Mouse (Mus musculus) limb, embryonic 10.5 days (tissue): Measurements from ENCODE around the gene Wdr43. TPM values are rescaled to one million over a fixed set of nuclear protein-coding genes. Genes with fewer than 3 reads are reported as not detected.

Experiments
- DNase-seq: peaks from one replicate; pipeline ENCODE4 v3.0.0-alpha.2; 2017; ENCODE audit warnings: low spot score
- H3K27ac ChIP-seq: fragments of 300-500 bp; sonication (generic); 2 replicates; pipeline ENCODE4 v1.5.1; 2016; ENCODE audit warnings: mild to moderate bottlenecking
- H3K27me3 ChIP-seq: fragments of 300-500 bp; sonication (generic); 2 replicates; pipeline ENCODE4 v1.6.1; 2016; ENCODE audit warnings: low read depth, mild to moderate bottlenecking; ENCODE audit not compliant: poor library complexity, severe bottlenecking
- H3K36me3 ChIP-seq: fragments of 300-500 bp; sonication (generic); 2 replicates; pipeline ENCODE4 v1.6.1; 2016; ENCODE audit warnings: mild to moderate bottlenecking, moderate library complexity
- H3K4me1 ChIP-seq: fragments of 300-500 bp; sonication (generic); 2 replicates; pipeline ENCODE4 v1.6.1; 2016
- H3K4me3 ChIP-seq: fragments of 300-500 bp; sonication (generic); 2 replicates; pipeline ENCODE4 v1.5.1; 2016; ENCODE audit warnings: mild to moderate bottlenecking, moderate library complexity
- H3K9me3 ChIP-seq: fragments of 300-500 bp; sonication (generic); replicated peaks from 2 replicates; pipeline ENCODE4 v1.6.1; 2016; ENCODE audit warnings: mild to moderate bottlenecking
- WGBS: fragments of 180-500 bp; shearing (Covaris S2); methylation state at CpG from one replicate; pipeline ENCODE4 v1.1.7; 2016; 5-methylcytosine and 5-hydroxymethylcytosine counted together
- polyA plus RNA-seq: library from polyadenylated mRNA; unstranded; fragments of >200 nt; fragmentation: Nextera tagmentation; extraction: Ambion mirVana; gene quantifications from 2 replicates; pipeline ENCODE4 v1.2.1, GENCODE M21; 2016

Wdr43 gene
- polyA plus RNA-seq, 1 experiment from 2014 or later = 116 TPM

DNA sequence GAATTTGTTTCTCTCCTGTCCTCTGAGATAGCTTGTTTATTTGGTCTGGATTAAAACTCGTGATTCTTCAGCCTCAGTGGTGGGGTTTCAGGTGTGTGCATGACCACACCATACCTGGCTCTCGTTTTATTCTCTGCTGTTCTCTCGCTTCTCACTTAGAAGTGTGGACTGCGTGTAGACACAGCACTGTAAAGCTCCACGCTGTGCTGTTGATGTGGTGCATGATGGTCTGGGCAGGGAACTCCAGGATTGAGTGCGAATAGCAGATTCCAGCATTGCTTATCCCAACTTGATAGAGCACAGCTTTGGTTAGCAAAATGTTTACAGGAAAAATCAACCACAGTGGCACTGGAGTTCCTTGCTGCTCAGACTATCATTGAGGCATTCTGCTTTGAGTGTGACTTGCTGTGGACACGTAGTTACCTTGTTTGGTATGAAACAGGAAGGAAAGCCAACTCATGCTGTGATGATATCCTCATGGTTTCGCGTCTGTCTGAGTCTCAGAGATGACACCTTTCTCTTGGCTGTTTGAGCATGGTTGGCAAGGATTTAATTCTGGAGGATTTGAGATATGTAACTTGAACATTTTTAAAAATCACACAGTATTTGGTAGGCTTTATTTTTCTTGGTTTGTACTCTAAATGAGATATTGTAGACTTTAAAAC is 24.9 kb downstream of the Wdr43 start:
- no peaks in the 10 kb centered on the region for H3K9me3 ChIP-seq
- 95% methylated on average over 9 of the region's 9 CpGs for WGBS
- H3K27me3 ChIP-seq = no peaks in the 10 kb centered on the region
- H3K36me3 ChIP-seq = peaks cover 96% of the 10 kb centered on the region
- no peak overlapping the region for H3K27ac ChIP-seq
- no peak for DNase-seq
- no peaks in the 10 kb centered on the region for H3K4me1 ChIP-seq
- H3K4me3 ChIP-seq = no peak overlapping the region

DNA sequence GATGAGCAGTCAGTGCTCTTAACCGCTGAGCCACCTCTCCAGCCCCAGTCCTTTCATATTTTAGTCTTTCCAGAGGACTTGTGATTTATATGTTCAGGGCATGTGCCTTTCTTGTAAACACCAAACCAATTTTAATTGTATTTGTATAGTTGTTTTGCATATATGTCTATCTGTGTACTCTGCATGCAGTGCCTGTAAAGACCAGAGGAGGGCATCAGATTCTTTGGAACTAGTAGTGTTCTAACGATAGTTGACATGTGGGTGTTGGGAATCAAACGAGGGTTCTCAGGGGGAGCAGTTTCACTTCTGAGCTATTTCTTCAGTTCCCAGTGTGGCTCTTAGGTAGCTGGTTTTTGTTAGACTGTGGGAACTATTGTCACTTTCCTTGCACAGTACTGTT is 26.5 kb downstream of the Wdr43 start:
- no peaks in the 10 kb centered on the region for H3K9me3 ChIP-seq
- no peaks in the 10 kb centered on the region for H3K4me1 ChIP-seq
- no peaks in the 10 kb centered on the region for H3K27me3 ChIP-seq
- H3K4me3 ChIP-seq = no peak overlapping the region
- WGBS = 92% methylated on average over 3 of the region's 3 CpGs
- no peak overlapping the region for H3K27ac ChIP-seq
- peaks cover 96% of the 10 kb centered on the region for H3K36me3 ChIP-seq
- DNase-seq = no peak

DNA sequence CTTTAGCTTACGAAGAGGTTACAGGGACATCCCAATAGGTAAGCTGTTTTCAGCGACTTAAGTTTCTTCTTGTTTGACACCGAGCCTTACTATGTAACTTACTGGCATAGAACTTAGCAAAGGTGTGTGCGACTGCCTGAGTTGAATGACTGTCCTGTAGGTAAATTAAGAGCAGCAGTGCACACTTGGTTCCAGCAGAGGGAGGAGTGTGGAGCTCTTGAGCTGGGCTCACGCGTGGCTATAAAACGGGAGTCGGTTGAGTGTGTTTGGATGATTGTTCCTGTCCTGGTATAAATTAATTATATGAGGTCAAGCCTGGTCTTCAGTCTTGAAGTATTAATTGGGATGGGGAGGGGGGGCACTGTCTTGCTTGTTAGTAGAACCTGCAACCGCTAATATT is 34.3 kb downstream of the Wdr43 start:
- H3K36me3 ChIP-seq = peaks cover 94% of the 10 kb centered on the region
- 93% methylated on average over 9 of the region's 9 CpGs for WGBS
- H3K4me1 ChIP-seq = no peaks in the 10 kb centered on the region

DNA sequence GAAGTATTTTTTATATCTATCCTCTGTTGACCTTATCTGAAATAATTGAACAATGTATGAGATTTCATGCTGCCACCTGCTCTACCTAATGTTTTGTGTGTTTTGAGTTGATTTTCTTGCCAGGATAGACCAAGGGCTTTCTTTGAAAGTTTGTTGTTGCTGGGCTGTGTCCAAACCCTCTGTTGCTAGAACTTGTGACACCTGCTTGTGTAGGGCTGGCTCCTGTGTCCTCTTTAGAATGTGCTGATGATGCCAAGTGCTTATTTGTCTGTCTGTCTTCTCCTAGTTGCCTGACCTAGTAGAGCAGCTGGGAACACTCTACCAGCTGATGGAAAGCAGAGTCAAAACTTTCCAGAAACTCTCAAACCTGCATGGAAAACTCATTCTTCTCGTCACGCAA is 36.8 kb downstream of the Wdr43 start:
- Histone ChIP-seq H3K4me1 (no peaks in the 10 kb centered on the region), H3K4me3 (no peak overlapping the region), H3K27me3 (no peaks in the 10 kb centered on the region), H3K9me3 (no peaks in the 10 kb centered on the region), H3K36me3 (peaks cover 94% of the 10 kb centered on the region), H3K27ac (no peak overlapping the region)
- no peak for DNase-seq
- 91% methylated on average over 2 of the region's 2 CpGs for WGBS

More for the DNA sequence above, 34.3 kb downstream of the Wdr43 start:
- no peak for DNase-seq
- Histone ChIP-seq H3K27ac (no peak overlapping the region), H3K9me3 (no peaks in the 10 kb centered on the region), H3K4me3 (no peak overlapping the region), H3K27me3 (no peaks in the 10 kb centered on the region)

DNA sequence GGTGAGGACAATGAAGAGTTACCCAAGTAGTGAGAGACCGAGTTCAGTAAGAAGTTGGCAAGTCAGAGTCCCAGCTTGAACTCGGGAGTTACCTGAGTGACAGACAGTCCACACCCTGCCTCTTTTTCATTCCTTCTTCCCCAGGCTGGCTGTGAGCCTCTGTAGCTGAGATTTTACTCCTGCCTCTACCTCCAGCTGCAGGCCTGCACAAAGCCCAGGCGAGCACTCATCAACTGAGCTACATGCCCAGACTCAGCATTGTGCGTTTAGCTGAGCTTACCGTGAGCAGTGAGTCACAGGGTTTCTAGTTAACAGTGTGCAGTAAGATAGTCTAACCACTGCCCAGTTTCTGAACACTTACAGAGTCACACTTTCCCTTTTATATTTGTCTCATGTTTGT is 37.2 kb downstream of the Wdr43 start:
- Histone ChIP-seq H3K27me3 (no peaks in the 10 kb centered on the region), H3K4me1 (no peaks in the 10 kb centered on the region), H3K9me3 (no peaks in the 10 kb centered on the region), H3K36me3 (peaks cover 94% of the 10 kb centered on the region), H3K27ac (no peak overlapping the region), H3K4me3 (no peak overlapping the region)
- no peak for DNase-seq
- WGBS = 90% methylated on average over 5 of the region's 5 CpGs

DNA sequence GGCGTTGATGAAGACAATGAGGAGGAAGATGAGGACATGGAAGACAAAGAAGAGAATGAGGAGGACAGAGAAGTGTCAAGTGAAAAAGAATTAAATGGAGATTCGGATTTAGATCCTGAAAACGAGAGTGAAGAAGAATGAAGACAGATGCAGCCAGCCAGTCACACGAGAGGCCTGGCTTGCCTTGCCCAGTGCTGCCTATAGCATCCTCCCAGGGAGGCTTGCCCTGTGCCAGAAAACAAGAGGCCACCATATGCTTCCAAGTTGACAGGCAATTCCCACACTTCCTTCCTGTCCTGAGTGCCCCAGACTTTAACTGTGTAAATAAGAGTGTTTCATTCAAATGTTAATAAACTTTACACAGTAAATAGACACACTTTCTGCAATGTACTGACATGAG is 41.8 kb downstream of the Wdr43 start:
- H3K27ac ChIP-seq = no peak overlapping the region
- no peaks in the 10 kb centered on the region for H3K27me3 ChIP-seq
- no peak for DNase-seq
- peaks cover 65% of the 10 kb centered on the region for H3K36me3 ChIP-seq
- H3K4me1 ChIP-seq = no peaks in the 10 kb centered on the region
- H3K9me3 ChIP-seq = no peaks in the 10 kb centered on the region
- no peak overlapping the region for H3K4me3 ChIP-seq
- WGBS = 91% methylated on average over 4 of the region's 4 CpGs

DNA sequence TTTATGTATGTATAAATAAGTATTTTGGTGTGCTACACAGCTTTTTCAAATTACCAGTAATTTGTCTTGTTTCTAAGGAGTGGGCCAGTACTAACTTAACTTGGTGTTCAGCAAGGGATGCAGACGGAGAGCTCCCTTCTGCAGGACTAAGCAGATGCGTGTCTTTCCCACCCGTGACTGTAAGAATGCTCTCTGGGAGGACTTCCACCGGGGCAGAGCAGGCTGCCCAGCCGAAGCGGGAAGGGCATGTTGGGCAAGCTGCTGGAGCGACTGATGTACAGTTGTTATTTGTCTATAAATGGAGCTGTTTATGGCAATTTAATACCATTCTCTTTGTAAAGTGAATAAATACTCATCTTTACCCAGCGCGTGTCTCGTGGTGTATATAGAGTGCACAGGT is 43.0 kb downstream of the Wdr43 start:
- Histone ChIP-seq H3K36me3 (peaks cover 55% of the 10 kb centered on the region), H3K4me1 (peaks cover 3% of the 10 kb centered on the region; the same call in 1 of the 2 replicates), H3K9me3 (no peaks in the 10 kb centered on the region), H3K27ac (no peak overlapping the region), H3K27me3 (no peaks in the 10 kb centered on the region), H3K4me3 (no peak overlapping the region)
- DNase-seq = no peak
- 96% methylated on average over 10 of the region's 10 CpGs for WGBS

DNA sequence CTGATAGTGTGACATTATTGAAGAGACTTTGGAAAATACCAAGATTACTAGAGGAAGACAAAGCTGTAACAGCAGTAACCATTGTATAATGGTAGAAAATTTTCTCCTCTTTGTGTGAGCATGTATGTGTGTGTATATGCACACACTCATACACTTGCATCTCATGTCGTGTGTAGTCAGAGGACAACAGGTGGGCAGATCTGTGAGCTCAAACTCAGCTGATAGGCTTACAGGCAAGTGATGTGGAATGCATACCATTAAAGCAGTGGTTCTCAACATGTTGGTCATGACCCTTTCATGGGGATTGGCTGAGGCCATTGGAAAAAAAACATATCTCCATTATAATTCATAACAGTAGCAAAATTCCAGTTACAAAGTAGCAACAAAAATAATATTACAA is 44.7 kb downstream of the Wdr43 start:
- peaks cover 40% of the 10 kb centered on the region for H3K36me3 ChIP-seq
- peaks cover 3% of the 10 kb centered on the region; the same call in 1 of the 2 replicates for H3K4me1 ChIP-seq
- H3K4me3 ChIP-seq = no peak overlapping the region
- DNase-seq = no peak
- WGBS = 60% methylated on average over 1 of the region's 1 CpGs
- H3K27ac ChIP-seq = no peak overlapping the region
- no peaks in the 10 kb centered on the region for H3K27me3 ChIP-seq
- no peaks in the 10 kb centered on the region for H3K9me3 ChIP-seq

DNA sequence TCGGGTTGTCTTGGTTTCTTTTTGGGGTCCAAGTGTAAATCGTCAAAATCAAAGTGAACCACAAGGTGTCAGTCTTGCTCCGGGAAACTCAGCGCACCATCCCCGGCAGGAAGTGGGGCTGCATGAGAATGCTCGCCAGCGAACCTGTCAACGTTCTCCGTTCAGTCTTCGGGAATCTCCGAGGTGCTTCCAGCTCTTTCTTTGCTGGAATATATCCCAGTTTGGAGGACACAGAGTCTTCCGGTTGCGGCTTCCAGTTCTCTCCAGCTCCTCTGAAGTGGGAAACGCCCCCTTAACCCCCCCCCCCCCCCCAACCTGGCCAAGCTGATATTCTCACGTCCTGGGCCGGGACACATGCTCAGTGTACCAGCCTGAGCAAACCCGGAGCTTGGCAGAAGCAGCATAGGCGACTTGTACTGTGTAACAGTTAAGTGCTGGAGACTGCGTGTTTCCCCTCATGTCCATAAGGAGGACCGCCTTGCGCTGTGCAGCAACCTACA is 47.1 kb downstream of the Wdr43 start:
- DNase-seq = peak; percentile 82
- Histone ChIP-seq H3K27ac (no peak overlapping the region), H3K36me3 (peaks cover 16% of the 10 kb centered on the region), H3K9me3 (no peaks in the 10 kb centered on the region), H3K4me1 (peaks cover 3% of the 10 kb centered on the region; the same call in 1 of the 2 replicates), H3K4me3 (peak overlapping the region; percentile 49), H3K27me3 (no peaks in the 10 kb centered on the region)
- WGBS = 12% methylated on average over 21 of the region's 21 CpGs

DNA sequence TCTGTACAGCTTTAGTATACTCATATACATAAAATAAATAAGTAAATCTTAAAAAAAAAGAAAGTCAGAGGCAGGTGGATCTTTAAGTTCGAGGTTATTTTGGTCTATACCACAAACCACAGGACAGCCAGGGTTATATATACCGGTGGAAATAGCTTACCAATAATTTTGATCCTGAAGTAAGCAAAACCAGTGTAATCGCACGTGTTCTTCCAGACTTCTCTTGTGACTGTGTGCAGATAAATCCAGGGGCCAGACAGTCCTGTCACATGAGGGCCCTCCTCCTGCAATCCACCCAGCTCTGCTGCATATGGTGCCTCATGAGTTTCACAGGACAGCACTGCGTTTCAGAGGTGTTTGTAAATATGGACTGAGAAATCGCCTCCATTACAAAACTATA is 47.8 kb downstream of the Wdr43 start:
- Histone ChIP-seq H3K27ac (no peak overlapping the region), H3K27me3 (no peaks in the 10 kb centered on the region), H3K4me3 (no peak overlapping the region), H3K9me3 (no peaks in the 10 kb centered on the region), H3K4me1 (peaks cover 3% of the 10 kb centered on the region; the same call in 1 of the 2 replicates), H3K36me3 (peaks cover 11% of the 10 kb centered on the region)
- DNase-seq = no peak
- 84% methylated on average over 6 of the region's 6 CpGs for WGBS

DNA sequence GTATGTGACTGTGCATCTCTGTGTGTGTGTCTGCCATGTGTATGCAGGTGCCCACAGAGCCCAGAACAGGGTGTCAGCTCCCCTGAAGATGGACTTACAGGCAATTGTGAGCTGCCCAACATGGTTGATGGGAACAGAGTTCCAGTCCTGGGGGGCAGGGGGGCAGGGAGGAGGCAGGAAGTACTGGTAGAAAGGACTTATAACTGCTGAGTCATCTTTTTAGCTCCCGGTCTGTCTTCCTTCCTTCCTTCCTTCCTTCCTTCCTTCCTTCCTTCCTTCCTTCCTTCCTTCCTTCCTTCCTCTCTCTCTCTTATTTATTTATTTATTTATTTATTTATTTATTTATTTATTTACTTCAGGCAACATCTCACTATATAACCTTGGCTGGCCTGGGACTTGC is 48.5 kb downstream of the Wdr43 start:
- Histone ChIP-seq H3K4me1 (peaks cover 3% of the 10 kb centered on the region; the same call in 1 of the 2 replicates), H3K36me3 (peaks cover 4% of the 10 kb centered on the region; the same call in 1 of the 2 replicates), H3K9me3 (no peaks in the 10 kb centered on the region), H3K27me3 (no peaks in the 10 kb centered on the region), H3K4me3 (no peak overlapping the region), H3K27ac (no peak overlapping the region)
- 95% methylated on average over 1 of the region's 1 CpGs for WGBS
- no peak for DNase-seq

DNA sequence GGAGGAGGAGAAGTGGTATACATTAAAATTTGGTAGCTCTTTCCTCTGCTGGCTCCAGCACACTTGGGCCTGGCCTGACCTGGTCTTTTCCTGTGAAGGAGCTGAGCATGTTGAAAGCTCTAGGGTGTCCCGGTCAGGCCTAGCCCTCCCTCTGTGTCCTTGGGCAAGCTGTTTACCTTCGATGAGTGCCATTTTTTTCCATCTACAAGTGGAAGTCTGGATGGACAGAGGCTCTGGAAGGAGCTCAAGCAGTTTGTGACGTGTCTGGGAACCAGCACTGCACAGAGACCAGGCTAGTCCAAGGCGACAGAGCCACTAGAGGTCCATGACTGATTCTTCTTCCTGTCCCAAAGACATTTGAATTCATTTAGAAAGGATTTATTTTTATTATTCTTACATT is 49.5 kb downstream of the Wdr43 start:
- Histone ChIP-seq H3K27ac (no peak overlapping the region), H3K9me3 (no peaks in the 10 kb centered on the region), H3K4me1 (peaks cover 3% of the 10 kb centered on the region; the same call in 1 of the 2 replicates), H3K36me3 (no peaks in the 10 kb centered on the region), H3K4me3 (no peak overlapping the region), H3K27me3 (no peaks in the 10 kb centered on the region)
- DNase-seq = no peak
- WGBS = 92% methylated on average over 4 of the region's 4 CpGs

DNA sequence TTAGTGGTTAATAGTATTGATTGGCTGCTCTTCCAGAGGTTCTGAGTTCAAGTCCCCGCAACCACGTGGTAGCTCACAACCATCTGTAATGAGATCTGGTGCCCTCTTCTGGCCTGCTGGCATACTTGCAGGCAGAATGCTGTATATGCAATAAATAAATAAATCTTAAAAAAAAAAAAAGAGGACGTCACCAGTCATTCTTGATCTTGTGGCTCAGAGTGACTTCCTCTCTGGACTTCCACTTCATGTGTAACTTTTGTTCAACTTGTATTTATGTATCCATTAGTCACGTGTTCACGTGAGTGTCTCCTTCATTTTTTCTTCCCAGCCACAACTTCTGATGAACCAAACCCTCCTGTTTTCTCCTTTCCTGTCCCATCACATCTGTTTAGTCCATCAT is 53.8 kb downstream of the Wdr43 start:
- H3K9me3 ChIP-seq = no peaks in the 10 kb centered on the region
- no peak overlapping the region for H3K4me3 ChIP-seq
- H3K27ac ChIP-seq = no peak overlapping the region
- H3K36me3 ChIP-seq = no peaks in the 10 kb centered on the region
- H3K4me1 ChIP-seq = no peaks in the 10 kb centered on the region
- DNase-seq = no peak
- WGBS = 89% methylated on average over 5 of the region's 5 CpGs
- H3K27me3 ChIP-seq = no peaks in the 10 kb centered on the region
